Mouse (Mus musculus) lung, embryonic 14.5 days (tissue): ENCODE measurements at regions not wholly inside any gene's neighbourhood (a gene's known extent, or its start where the extent isn't known, plus 50 kb on each side); places are given as distances from the start of the nearest gene placed in this dataset.

Source experiments
- ATAC-seq: fragments of 200-750 bp; cut with Nextera tagmentation; 2 replicates; pipeline ENCODE4 v1.8.0; 2017; ENCODE audit warnings: mild to moderate bottlenecking, moderate TSS enrichment, moderate library complexity; ENCODE audit not compliant: insufficient read depth
- DNase-seq: peaks from one replicate; pipeline ENCODE4 v3.0.0-alpha.2; 2015
- H3K27ac ChIP-seq: fragments of 300-500 bp; sonication (generic); 2 replicates; pipeline ENCODE4 v1.5.1; 2014; ENCODE audit warnings: low read depth, mild to moderate bottlenecking, moderate library complexity
- H3K27me3 ChIP-seq: fragments of 300-500 bp; sonication (generic); 2 replicates; pipeline ENCODE4 v1.6.1; 2014; ENCODE audit warnings: low read length, control low read depth; ENCODE audit not compliant: insufficient read depth
- H3K36me3 ChIP-seq: fragments of 300-500 bp; sonication (generic); 2 replicates; pipeline ENCODE4 v1.6.1; 2014; ENCODE audit warnings: control low read depth; ENCODE audit not compliant: insufficient read depth
- H3K4me1 ChIP-seq: fragments of 300-500 bp; sonication (generic); 2 replicates; pipeline ENCODE4 v1.6.1; 2014; ENCODE audit warnings: antibody characterized with exemption, control low read depth; ENCODE audit not compliant: insufficient read depth
- H3K4me2 ChIP-seq: fragments of 300-500 bp; sonication (generic); 2 replicates; pipeline ENCODE4 v1.6.1; 2014; ENCODE audit warnings: mild to moderate bottlenecking
- H3K4me3 ChIP-seq: fragments of 300-500 bp; sonication (generic); 2 replicates; pipeline ENCODE4 v1.5.1; 2014; ENCODE audit warnings: low read depth, low read length
- H3K9ac ChIP-seq: fragments of 300-500 bp; sonication (generic); 2 replicates; pipeline ENCODE4 v1.6.1; 2014
- H3K9me3 ChIP-seq: fragments of 300-500 bp; sonication (generic); 2 replicates; pipeline ENCODE4 v1.6.1; 2016; ENCODE audit warnings: low read depth, low read length, control low read depth
- CTCF ChIP-seq: IDR thresholded peaks from 2 replicates; pipeline ENCODE4 v1.5.1; 2016; ENCODE audit warnings: antibody characterized with exemption, low read depth
- whole genome bisulfite sequencing: fragments of 180-500 bp; shearing (Covaris S2); extraction: QIAGEN DNeasy Blood & Tissue Kit; methylation state at CpG from one replicate; pipeline ENCODE4 v1.1.7; 2014; 5-methylcytosine and 5-hydroxymethylcytosine counted together

DNA sequence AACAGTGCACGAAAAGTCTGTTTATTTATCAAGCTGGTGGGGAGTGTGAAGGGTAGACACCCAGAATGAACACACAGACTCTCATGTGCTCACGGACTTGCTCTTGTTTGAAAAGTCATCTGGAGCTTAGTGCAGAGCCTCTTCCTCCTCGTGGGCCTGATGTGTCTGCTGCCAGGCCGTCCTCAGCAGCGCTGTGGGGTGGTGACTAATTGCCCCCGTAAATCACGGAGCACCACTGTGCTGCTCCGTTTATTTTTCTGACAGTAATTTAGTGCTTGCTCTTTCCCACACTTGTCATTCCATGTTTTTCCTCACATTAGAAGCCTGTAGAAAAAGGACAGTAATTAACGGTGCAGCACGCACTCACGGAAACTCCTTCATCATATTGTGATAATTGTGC, 51.2 kb upstream of the Gm17304 start:
- Histone ChIP-seq H3K4me2 (no peak overlapping the region), H3K27me3 (peaks cover 62% of the 10 kb centered on the region), H3K9me3 (no peaks in the 10 kb centered on the region), H3K4me3 (no peak overlapping the region), H3K9ac (no peak overlapping the region), H3K27ac (no peak overlapping the region), H3K36me3 (no peaks in the 10 kb centered on the region), H3K4me1 (no peaks in the 10 kb centered on the region)
- DNase-seq, result no peak
- no peak for ATAC-seq
- TF ChIP-seq CTCF, result no peak
- WGBS, result 21% methylated on average over 11 of the region's 11 CpGs

DNA sequence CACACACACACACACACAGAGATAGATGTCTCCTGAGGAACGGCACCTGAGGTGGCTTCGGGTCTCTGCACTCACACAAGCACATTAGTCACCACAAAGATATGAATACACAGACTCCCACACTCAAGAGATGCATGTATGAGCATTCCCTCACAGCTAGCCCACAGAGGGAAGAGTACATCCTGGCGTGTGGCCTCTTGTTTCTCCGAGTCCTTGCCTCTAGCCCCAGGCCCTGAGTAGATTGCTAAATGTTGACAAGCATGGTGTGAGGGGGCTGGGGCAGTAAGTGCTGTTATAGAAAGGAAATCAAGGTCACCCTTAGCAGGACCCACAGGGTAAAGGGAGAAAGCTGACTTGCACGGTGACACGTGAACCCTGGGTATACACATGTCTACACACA, 69.6 kb upstream of the Gm17304 start:
- no peak overlapping the region for H3K9ac ChIP-seq
- H3K4me1 ChIP-seq, result no peaks in the 10 kb centered on the region
- H3K4me2 ChIP-seq, result no peak overlapping the region
- no peaks in the 10 kb centered on the region for H3K9me3 ChIP-seq
- no peaks in the 10 kb centered on the region for H3K36me3 ChIP-seq
- no peak overlapping the region for H3K4me3 ChIP-seq
- ATAC-seq, result no peak
- no peaks in the 10 kb centered on the region for H3K27me3 ChIP-seq
- DNase-seq, result no peak
- no peak overlapping the region for H3K27ac ChIP-seq
- TF ChIP-seq CTCF, result no peak
- WGBS, result 69% methylated on average over 6 of the region's 6 CpGs

DNA sequence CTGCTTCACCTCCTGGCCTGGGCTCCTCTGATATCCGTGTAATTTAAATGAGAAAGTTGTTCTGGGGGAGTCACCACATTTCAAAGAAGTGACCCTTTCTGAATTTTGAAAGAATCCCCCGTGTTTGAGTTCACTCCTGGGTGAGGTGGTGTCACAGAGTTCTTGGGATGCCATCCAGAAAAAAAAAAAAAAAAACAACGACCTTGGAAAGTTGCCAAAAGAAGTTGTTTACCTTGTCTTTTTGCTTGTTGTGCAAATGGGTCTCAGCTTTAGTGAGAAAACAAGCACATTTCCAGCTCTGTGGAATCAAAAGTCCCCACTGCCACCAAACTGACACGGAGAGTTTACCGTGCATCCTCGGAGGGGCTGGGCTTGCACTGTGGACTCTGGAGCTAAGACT, 71.7 kb upstream of the Gm17304 start:
- TF ChIP-seq CTCF, result no peak
- 31% methylated on average over 6 of the region's 6 CpGs for WGBS
- Histone ChIP-seq H3K36me3 (no peaks in the 10 kb centered on the region), H3K9me3 (no peaks in the 10 kb centered on the region), H3K9ac (no peak overlapping the region), H3K27ac (no peak overlapping the region), H3K4me3 (no peak overlapping the region), H3K4me2 (no peak overlapping the region), H3K4me1 (no peaks in the 10 kb centered on the region), H3K27me3 (no peaks in the 10 kb centered on the region)
- DNase-seq (peak; percentile 16), ATAC-seq (no peak)

DNA sequence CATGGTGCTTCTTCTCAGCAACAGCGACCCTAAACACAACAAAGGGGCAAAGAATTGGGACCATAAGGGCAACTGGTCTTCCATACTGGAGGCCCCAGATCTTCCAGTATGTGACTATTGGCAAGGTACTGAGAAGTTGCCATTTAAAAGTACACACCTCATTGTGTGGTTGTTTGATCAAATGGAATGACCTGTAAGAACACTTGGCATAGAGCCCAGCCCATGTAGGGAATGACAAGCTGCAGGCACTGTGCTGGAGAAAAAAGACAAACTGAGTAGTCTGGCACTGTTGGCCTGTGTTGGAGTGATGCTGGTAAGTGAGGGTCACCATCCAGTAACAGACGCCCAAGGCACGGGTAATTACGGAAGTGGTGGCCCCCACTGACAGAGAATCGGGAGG, 72.8 kb upstream of the Gm17304 start:
- Histone ChIP-seq H3K9me3 (no peaks in the 10 kb centered on the region), H3K4me2 (no peak overlapping the region), H3K4me3 (no peak overlapping the region), H3K4me1 (no peaks in the 10 kb centered on the region), H3K27ac (no peak overlapping the region), H3K27me3 (no peaks in the 10 kb centered on the region), H3K9ac (no peak overlapping the region), H3K36me3 (no peaks in the 10 kb centered on the region)
- TF ChIP-seq CTCF, result no peak
- 56% methylated on average over 5 of the region's 5 CpGs for WGBS
- DNase-seq (peak; percentile 50), ATAC-seq (no peak)

DNA sequence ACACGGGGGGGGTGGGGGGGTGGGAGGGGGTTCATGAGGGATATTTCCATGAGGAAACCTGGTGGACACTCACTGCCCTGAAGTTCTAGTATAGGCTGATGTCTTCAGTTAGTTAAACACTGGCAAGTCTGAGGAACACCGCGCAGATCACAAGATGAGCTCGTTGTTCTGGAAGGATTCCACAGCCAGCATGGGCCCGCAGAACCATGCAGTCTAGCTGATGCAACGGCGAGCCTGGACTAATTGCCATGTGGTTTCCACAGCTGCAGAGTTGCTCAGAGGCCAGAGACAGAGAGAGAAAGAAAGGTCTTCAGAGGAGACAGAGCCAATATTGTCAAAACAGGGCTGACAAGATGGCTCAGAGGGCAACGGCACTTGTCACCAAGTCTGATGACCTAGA, 70.8 kb upstream of the Barhl2 start:
- no peaks in the 10 kb centered on the region for H3K4me1 ChIP-seq
- no peak overlapping the region for H3K4me2 ChIP-seq
- TF ChIP-seq CTCF, result no peak
- no peaks in the 10 kb centered on the region for H3K27me3 ChIP-seq
- H3K4me3 ChIP-seq, result no peak overlapping the region
- 88% methylated on average over 8 of the region's 8 CpGs for WGBS
- ATAC-seq, result no peak
- H3K9ac ChIP-seq, result no peak overlapping the region
- H3K36me3 ChIP-seq, result no peaks in the 10 kb centered on the region
- no peak for DNase-seq
- no peak overlapping the region for H3K27ac ChIP-seq
- no peaks in the 10 kb centered on the region for H3K9me3 ChIP-seq

DNA sequence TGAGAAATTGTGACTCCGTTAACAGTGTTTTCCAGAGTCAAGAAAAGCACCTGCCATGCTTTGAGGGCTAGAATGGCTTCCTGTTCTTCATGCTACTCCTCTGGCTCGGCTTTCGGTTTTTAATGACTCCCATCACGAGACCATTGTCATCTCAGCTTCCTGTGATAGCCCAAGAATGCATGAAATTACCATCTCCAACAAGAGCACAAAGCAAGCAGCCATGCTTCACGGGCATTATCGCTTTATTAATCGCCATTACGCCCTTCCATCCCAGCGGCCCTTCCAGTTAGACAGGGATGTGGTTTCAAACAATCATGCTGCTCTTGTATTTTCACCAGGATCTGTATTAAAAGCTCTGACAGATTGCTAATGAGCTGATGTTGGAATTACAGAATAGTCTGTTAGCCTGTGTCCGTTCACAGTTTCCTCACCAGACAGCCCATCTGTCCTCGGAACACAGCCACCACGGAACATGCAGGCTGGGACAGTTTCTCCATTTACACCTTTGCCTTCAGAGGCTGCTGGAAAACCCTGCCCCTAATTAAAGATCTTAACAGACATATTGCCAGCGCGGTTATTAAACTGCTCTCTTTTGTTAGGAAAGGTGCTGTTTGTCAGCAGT, 69.5 kb upstream of the Barhl2 start:
- 70% methylated on average over 14 of the region's 14 CpGs for WGBS
- Histone ChIP-seq H3K27me3 (no peaks in the 10 kb centered on the region), H3K9ac (no peak overlapping the region), H3K27ac (no peak overlapping the region), H3K4me3 (no peak overlapping the region), H3K4me1 (no peaks in the 10 kb centered on the region), H3K4me2 (no peak overlapping the region), H3K9me3 (no peaks in the 10 kb centered on the region), H3K36me3 (no peaks in the 10 kb centered on the region)
- TF ChIP-seq CTCF, result no peak
- no peak for ATAC-seq
- DNase-seq, result no peak

DNA sequence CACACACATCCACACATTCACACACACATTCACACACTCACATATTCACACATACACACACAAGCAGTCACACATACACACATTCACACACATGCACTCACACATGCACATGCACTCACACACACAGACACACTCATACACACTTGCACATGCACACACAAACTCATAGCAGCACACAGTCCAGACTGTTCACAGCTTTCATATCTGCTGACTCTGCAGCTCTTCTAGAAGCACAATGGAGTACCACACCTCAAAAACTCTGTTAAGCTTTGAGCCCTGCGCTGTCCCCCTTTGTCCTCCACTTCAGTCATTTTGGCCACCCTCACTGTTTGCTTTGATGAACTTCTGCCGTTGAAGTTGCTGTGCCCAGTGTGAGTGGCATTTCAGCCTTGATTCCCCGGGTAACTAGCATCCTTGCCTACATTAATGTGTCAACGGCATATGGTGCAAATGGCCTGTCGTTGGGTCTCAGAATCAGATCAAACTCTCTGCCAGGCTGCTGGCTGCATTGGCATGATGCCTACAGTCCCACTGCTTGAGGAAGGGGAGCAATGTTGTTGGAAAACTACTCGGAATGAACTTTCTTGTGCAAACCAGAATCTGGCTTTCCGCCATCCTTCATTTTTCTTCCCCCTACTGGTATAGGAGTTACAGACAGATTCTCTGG, 54.6 kb upstream of the Barhl2 start:
- Histone ChIP-seq H3K4me2 (no peak overlapping the region), H3K36me3 (no peaks in the 10 kb centered on the region), H3K4me1 (no peaks in the 10 kb centered on the region), H3K9ac (no peak overlapping the region), H3K9me3 (no peaks in the 10 kb centered on the region), H3K27me3 (no peaks in the 10 kb centered on the region), H3K4me3 (no peak overlapping the region), H3K27ac (no peak overlapping the region)
- no peak for ATAC-seq
- WGBS, result 67% methylated on average over 7 of the region's 7 CpGs
- no peak for TF ChIP-seq CTCF
- DNase-seq, result no peak

DNA sequence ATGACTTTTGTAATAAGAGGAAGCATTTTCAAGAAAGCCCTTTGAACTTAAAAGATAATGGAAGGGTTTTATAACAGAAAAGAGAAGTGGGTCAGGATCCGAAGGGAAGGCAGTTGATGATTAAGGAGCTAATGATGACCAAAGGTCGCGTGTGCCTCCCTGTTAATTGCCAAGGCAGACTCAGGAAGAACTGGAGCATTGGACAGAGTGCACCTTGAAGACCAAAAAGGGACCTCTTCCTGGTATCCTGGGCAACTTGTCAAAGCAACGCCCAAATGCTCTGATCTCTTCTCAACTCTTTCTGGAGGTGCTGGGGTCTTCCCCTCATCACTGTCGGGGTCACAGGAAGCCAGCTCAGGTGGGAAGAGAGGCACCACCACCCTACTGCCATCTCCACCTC, 49.9 kb upstream of the Barhl2 start:
- Histone ChIP-seq H3K4me3 (no peak overlapping the region), H3K27ac (no peak overlapping the region), H3K4me2 (no peak overlapping the region), H3K4me1 (no peaks in the 10 kb centered on the region), H3K9me3 (no peaks in the 10 kb centered on the region), H3K9ac (no peak overlapping the region), H3K27me3 (no peaks in the 10 kb centered on the region), H3K36me3 (no peaks in the 10 kb centered on the region)
- WGBS, result 63% methylated on average over 5 of the region's 5 CpGs
- DNase-seq (no peak), ATAC-seq (no peak)
- TF ChIP-seq CTCF, result no peak
